Mouse (Mus musculus) subcutaneous adipose tissue, adult 2 months (tissue): ENCODE data around the gene Grk4. TPM values are rescaled to one million over a fixed set of nuclear protein-coding genes. Genes with fewer than 3 reads are reported as not detected.

Source experiments
- polyA plus RNA-seq: library from polyadenylated mRNA; depleted of rRNA; stranded (reverse); fragments of >200 nt; gene quantifications from 2 replicates; pipeline ENCODE4 v1.2.3, GENCODE M21; 2012; ENCODE audit warnings: low replicate concordance; rRNA removed

The Grk4 gene
- 1.0 and 1.1 TPM in 2 replicates for polyA plus RNA-seq

DNA sequence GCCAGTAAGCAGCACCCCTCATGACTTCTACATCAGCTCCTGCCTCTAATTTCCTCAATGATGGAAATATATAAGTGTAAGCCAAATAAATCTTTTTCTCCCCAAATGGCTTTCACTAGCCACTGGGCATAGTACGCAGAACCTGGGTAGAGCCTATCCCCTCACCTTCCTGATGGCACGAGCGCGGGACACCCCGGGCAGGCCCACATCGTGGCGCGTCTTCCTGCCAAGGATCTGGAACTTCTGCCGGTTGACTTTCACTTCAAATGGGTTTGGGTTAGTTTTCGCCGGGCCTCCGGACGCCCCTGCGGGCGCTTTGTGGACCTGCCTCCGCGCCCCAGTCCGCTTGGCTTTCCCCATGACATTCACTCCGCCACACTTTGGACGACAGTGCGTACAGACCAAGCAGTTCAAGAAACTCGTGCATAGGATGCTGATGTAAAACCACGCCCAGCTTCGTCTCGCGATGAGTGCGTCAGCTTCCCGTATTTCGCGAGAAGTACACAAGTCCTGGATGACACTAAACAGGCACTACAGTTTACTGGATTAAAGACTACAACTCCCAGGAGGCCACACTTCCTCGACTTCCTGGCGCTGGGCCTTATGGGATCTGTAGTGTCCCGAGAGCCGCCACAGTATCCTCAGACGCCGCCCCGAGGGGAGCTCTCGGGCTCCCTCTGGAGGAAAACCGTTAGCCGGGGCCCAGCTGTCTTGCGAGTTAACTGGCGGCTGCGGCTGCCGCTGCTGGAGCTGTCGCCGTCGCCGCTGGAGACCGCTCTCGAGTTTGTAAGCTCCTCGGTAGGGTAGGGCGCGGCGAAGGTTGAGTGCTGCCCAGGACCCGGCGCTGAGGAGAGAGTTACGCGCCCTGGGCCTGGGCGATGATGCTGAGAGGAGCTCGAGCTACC, at the start of gene Grk4, which contains the start of gene Nop14:
Grk4 (plus strand) TSS at position 694 of the 905 bp plus-strand sequence.
Nop14 (minus strand) TSS at position 463 of the 905 bp plus-strand sequence.

DNA sequence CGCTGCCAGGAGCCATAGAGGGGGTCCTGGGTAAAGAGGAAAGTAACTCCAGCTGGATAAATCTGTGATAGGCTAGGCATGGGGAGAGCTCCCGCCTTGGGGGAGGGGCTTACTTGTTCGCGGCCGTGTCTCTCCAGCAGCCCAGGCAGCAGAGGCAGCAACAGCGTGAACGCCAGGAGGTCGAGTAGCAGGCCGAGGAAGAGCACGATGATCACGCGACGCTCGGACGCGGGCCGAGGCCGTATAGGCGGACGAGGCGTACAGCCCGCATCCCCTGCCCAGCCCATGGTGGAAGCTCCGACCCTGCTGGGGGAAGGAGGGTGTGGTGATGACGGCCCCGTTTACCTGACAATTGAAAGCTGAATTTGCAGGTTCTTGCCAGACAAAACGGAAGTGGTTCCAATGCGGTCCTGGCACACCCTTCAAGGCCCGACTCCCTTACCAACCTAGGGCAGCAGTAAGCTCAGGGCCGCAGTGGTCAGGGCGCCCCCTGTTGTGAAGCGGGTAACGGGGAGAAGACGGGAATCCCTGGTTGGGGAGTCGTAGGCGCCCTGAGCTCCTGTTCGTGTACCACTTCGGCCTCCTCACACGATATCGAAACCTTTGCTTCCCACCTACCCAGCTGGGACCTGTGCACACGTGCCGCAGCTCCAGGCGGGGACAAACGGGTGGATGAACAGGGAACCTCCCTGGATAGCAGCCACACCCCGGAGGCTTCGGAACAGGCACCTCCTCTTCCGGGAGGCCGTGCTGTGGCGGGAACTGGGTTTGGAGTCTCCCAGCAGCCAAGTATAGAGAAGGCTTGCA, 23.5 kb upstream of the Grk4 start, which contains the start of gene Mfsd10:
Mfsd10 (minus strand) TSS at position 732 of the 807 bp plus-strand sequence.

GRCm38 (mm10) chr5:34761509-34761908, 101.3 kb downstream of the Grk4 start, which contains the start of gene Htt:
Htt (plus strand) TSS chr5:34761740.

Other genes starting within 250 kb of the Grk4 start
- 21.1 and 32.2 TPM in 2 replicates for gene Tnip2, start 146.4 kb upstream of the Grk4 start, polyA plus RNA-seq
- 9.8 and 16.9 TPM in 2 replicates for gene Sh3bp2, start 134.5 kb upstream of the Grk4 start, polyA plus RNA-seq
- gene Add1, start 86.7 kb upstream of the Grk4 start, polyA plus RNA-seq = 153 and 243 TPM in 2 replicates
- 80.9 and 241 TPM in 2 replicates for gene Mfsd10, start 23.2 kb upstream of the Grk4 start, polyA plus RNA-seq
- 14.2 and 17.2 TPM in 2 replicates for gene Nop14, start 231 bp upstream of the Grk4 start, polyA plus RNA-seq
- 17.2 and 22.2 TPM in 2 replicates for gene Htt, start 101.4 kb downstream of the Grk4 start, polyA plus RNA-seq
- 2.5 and 3.9 TPM in 2 replicates for gene Msantd1, start 247.6 kb downstream of the Grk4 start, polyA plus RNA-seq